Mouse (Mus musculus): ENCODE results near the gene Pigs.

The Pigs gene

GRCm38 (mm10) chr11:78337040-78337439 lies 8.8 kb downstream of the Pigs start:
- DNase-seq (ENCODE audit: low spot score in 2 of 2): no peak

- DNase-seq (ENCODE audit: low spot score in 2 of 2): no peak
Observed at GRCm38 (mm10) chr11:78341702-78342101, 13.5 kb downstream of the Pigs start.

GRCm38 (mm10) chr11:78343381-78344327 lies 15.4 kb downstream of the Pigs start, which contains the start of gene Unc119:
Gene Unc119 (plus strand): TSS chr11:78343482.
- DNase-seq (ENCODE audit: low spot score in 2 of 2): no peak

GRCm38 (mm10) chr11:78344328-78344889 lies 16.2 kb downstream of the Pigs start:
- DNase-seq (ENCODE audit: low spot score in 2 of 2): no peak

GRCm38 (mm10) chr11:78344890-78345715 lies 16.9 kb downstream of the Pigs start:
- no peak for DNase-seq (ENCODE audit: low spot score in 2 of 2)

GRCm38 (mm10) chr11:78345801-78346200 lies 17.6 kb downstream of the Pigs start:
- DNase-seq (ENCODE audit: low spot score in 2 of 2): no peak

GRCm38 (mm10) chr11:78346326-78347069 lies 18.3 kb downstream of the Pigs start:
- DNase-seq (ENCODE audit: low spot score in 2 of 2): no peak

- peak; percentile 55 to 60 for DNase-seq (ENCODE audit: low spot score in 2 of 2)
Observed at GRCm38 (mm10) chr11:78347070-78347754, 19.0 kb downstream of the Pigs start.

GRCm38 (mm10) chr11:78347908-78348307 lies 19.7 kb downstream of the Pigs start:
- DNase-seq (ENCODE audit: low spot score in 2 of 2): no peak

GRCm38 (mm10) chr11:78348474-78348873 lies 20.3 kb downstream of the Pigs start:
- no peak for DNase-seq (ENCODE audit: low spot score in 2 of 2)

GRCm38 (mm10) chr11:78349441-78350358 lies 21.5 kb downstream of the Pigs start:
- DNase-seq (ENCODE audit: low spot score in 2 of 2): no peak

- no peak for DNase-seq (ENCODE audit: low spot score in 2 of 2)
Observed at GRCm38 (mm10) chr11:78353081-78353480, 24.9 kb downstream of the Pigs start.

GRCm38 (mm10) chr11:78354905-78355304 lies 26.7 kb downstream of the Pigs start:
- no peak for DNase-seq (ENCODE audit: low spot score in 2 of 2)

- DNase-seq (ENCODE audit: low spot score in 2 of 2): peak in 1 of 2 experiments; percentile 50
Observed at GRCm38 (mm10) chr11:78355471-78356238, 27.4 kb downstream of the Pigs start.

GRCm38 (mm10) chr11:78358330-78359007 lies 30.3 kb downstream of the Pigs start:
- no peak for DNase-seq (ENCODE audit: low spot score in 2 of 2)

GRCm38 (mm10) chr11:78360125-78360788 lies 32.0 kb downstream of the Pigs start:
- peak; percentile 55 to 63 for DNase-seq (ENCODE audit: low spot score in 2 of 2)

GRCm38 (mm10) chr11:78360789-78361131 lies 32.5 kb downstream of the Pigs start:
- no peak for DNase-seq (ENCODE audit: low spot score in 2 of 2)

Data from frontal cortex, postnatal 25 days (tissue).